Mouse (Mus musculus): Measurements from ENCODE around the gene Gm49333.

Gm49333 gene

DNA sequence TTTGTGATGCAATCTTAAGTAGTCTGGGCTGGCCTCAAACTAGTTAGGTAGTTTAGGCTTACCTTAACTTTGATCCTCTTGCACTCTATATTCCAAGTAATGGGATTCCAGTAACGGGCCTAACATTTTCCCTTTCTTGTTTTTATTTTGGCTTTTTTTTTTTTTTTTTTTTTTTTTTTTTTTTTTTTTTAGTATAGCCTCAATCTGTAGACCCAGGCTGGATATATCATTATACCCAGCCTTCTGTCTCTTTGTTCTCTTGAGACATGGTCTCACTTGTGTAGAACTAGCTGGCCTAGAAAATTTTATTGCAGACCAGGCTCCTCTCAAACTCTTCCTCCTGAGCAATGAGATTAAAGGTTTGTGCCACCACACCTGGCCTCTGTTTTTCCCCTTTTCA is 80.2 kb downstream of the Gm49333 start:
- DNase-seq: no peak

DNA sequence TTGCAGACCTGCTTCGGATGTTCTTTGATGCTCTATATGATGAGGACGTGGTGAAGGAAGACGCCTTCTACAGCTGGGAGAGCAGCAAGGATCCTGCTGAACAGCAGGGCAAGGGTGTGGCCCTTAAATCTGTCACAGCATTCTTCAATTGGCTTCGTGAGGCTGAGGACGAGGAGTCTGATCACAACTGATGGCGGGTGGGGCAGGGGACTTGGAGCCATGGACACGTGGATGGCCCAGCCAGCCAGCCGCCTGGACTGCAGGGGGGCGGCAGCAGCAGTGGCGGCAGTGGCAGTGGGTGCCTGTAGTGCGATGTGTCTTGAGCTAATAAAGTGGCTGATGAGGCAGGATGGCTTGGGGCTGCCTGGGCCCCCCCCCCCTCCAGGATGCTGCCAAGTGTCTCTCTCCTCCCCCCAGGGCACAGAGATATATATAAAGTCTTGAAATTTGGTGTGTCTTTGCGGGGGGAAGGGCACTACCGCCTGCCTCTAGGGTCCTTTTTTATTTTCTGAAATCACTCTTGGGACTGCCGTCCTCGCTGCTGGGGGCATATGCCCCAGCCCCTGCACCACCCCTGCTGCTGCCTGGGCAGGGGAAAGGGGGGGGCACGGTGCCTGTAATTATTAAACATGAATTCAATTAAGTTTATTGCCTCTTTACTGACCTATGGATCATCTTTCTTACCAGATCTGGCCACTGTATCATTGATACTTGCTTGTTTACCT is 81.0 kb downstream of the Gm49333 start:
- no peak for DNase-seq

DNA sequence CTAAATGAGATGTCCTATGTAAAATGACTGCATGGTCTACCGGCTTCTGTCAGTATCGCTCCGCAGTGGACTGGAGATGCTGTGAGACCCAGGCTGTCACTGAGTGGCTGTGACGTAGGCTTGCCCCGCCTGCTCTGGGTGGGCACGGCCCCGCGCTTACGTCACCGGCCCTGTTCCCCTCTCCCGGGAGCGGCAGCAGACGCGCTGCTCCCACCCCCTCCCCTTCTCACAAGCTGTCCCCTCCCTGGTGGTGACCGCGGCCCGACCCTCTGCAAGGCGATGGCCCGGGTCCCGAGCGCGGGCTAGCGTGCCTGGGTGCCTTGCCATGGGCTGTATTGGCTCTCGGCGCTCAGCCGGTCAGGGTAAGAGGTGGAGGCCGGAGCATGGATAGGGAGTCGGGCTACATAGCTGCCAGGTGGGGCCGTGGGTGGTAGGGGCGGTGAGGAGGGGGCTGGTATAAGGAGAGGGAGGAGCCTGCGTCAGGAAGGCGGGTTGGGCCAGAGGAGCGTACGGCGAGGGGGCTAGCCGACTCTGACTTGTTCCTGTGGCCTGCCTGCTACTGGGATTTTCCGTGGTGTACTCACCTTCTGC is 81.8 kb downstream of the Gm49333 start, which contains the start of gene Fam131a:
Gene Fam131a, plus strand, starts transcription at position 131 of the 591 bp plus-strand sequence.
- DNase-seq: peak; percentile 67 to 78

- DNase-seq: no peak
These were observed 83.4 kb downstream of the Gm49333 start for GRCm38 (mm10) chr16:20694781-20695180.

Data from spleen, adult 18-20 months (tissue).